Mouse (Mus musculus) midbrain, embryonic 12.5 days (tissue): ENCODE results near the gene Ltb. TPM values are rescaled to one million over a fixed set of nuclear protein-coding genes. Genes with fewer than 3 reads are reported as not detected.

Experiments used
- ATAC-seq: fragments of 200-750 bp; cut with Nextera tagmentation; 2 replicates; pipeline ENCODE4 v1.8.0; 2017; ENCODE audit warnings: low read depth, moderate TSS enrichment, moderate library complexity; ENCODE audit not compliant: low FRiP score
- H3K27ac ChIP-seq: fragments of 300-500 bp; sonication (generic); replicated peaks from 2 replicates; pipeline ENCODE4 v1.5.1; 2016; ENCODE audit warnings: mild to moderate bottlenecking
- H3K27me3 ChIP-seq: fragments of 300-500 bp; sonication (generic); 2 replicates; pipeline ENCODE4 v1.6.1; 2016; ENCODE audit warnings: mild to moderate bottlenecking
- H3K36me3 ChIP-seq: fragments of 300-500 bp; sonication (generic); 2 replicates; pipeline ENCODE4 v1.6.1; 2016
- H3K4me1 ChIP-seq: fragments of 300-500 bp; sonication (generic); 2 replicates; pipeline ENCODE4 v1.6.1; 2016
- H3K4me2 ChIP-seq: fragments of 300-500 bp; sonication (generic); replicated peaks from 2 replicates; pipeline ENCODE4 v1.6.1; 2016; ENCODE audit warnings: mild to moderate bottlenecking, moderate library complexity
- H3K4me3 ChIP-seq: fragments of 300-500 bp; sonication (generic); 2 replicates; pipeline ENCODE4 v1.5.1; 2016; ENCODE audit warnings: mild to moderate bottlenecking
- H3K9ac ChIP-seq: fragments of 300-500 bp; sonication (generic); replicated peaks from 2 replicates; pipeline ENCODE4 v1.6.1; 2016; ENCODE audit warnings: mild to moderate bottlenecking, moderate library complexity
- H3K9me3 ChIP-seq: fragments of 300-500 bp; sonication (generic); 2 replicates; pipeline ENCODE4 v1.6.1; 2016; ENCODE audit warnings: mild to moderate bottlenecking
- WGBS: fragments of 180-500 bp; shearing (Covaris S2); methylation state at CpG from one replicate; pipeline ENCODE4 v1.1.7; 2016; 5-methylcytosine and 5-hydroxymethylcytosine counted together
- polyA plus RNA-seq: library from polyadenylated mRNA; unstranded; fragments of >200 nt; fragmentation: Nextera tagmentation; extraction: Ambion mirVana; gene quantifications from 2 replicates; pipeline ENCODE4 v1.2.1, GENCODE M21; 2016

Ltb gene
- 0.48 and 0.62 TPM in 2 replicates for polyA plus RNA-seq

- Histone ChIP-seq H3K27ac (no peak within 1 kb of the TSS), H3K36me3 (no peaks in the 10 kb centered on the region), H3K27me3 (peaks cover 39% of the 10 kb centered on the region), H3K9me3 (no peaks in the 10 kb centered on the region), H3K9ac (no peak within 1 kb of the TSS), H3K4me3 (peak within 1 kb of the TSS; percentile 40), H3K4me2 (peak within 1 kb of the TSS; percentile 70), H3K4me1 (peaks cover 11% of the 10 kb centered on the region)
- no peak for ATAC-seq
- 74% methylated on average over 28 of the region's 28 CpGs for WGBS
Measured at GRCm38 (mm10) chr17:35193881-35194843, at the start of gene Ltb. Ltb (plus strand) TSS chr17:35194439.

- Histone ChIP-seq H3K27me3 (no peaks in the 10 kb centered on the region), H3K9ac (no peak overlapping the region), H3K27ac (no peak overlapping the region), H3K4me2 (no peak overlapping the region), H3K4me3 (no peak overlapping the region), H3K9me3 (no peaks in the 10 kb centered on the region), H3K36me3 (peaks cover 97% of the 10 kb centered on the region), H3K4me1 (no peaks in the 10 kb centered on the region)
- 97% methylated on average over 5 of the region's 5 CpGs for WGBS
- no peak for ATAC-seq
Measured at GRCm38 (mm10) chr17:35146139-35146538, 48.1 kb upstream of the Ltb start.

GRCm38 (mm10) chr17:35147348-35147747, 46.9 kb upstream of the Ltb start:
- peaks cover 97% of the 10 kb centered on the region for H3K36me3 ChIP-seq
- ATAC-seq = 0 out of 2 replicates have a peak, but pooled peaks have one; percentile 28
- no peak overlapping the region for H3K9ac ChIP-seq
- no peaks in the 10 kb centered on the region for H3K27me3 ChIP-seq
- no peaks in the 10 kb centered on the region for H3K4me1 ChIP-seq
- no peaks in the 10 kb centered on the region for H3K9me3 ChIP-seq
- H3K4me2 ChIP-seq = no peak overlapping the region
- 0 out of 2 replicates have a peak overlapping the region, but pooled peaks have one; percentile 3 for H3K27ac ChIP-seq
- WGBS = 65% methylated on average over 3 of the region's 3 CpGs
- H3K4me3 ChIP-seq = no peak overlapping the region

- 0 out of 2 replicates have a peak overlapping the region, but pooled peaks have one; percentile 3 for H3K27ac ChIP-seq
- H3K4me3 ChIP-seq = no peak overlapping the region
- peaks cover 97% of the 10 kb centered on the region for H3K36me3 ChIP-seq
- no peaks in the 10 kb centered on the region for H3K4me1 ChIP-seq
- no peaks in the 10 kb centered on the region for H3K9me3 ChIP-seq
- 73% methylated on average over 5 of the region's 5 CpGs for WGBS
- ATAC-seq = no peak
- no peak overlapping the region for H3K4me2 ChIP-seq
- no peaks in the 10 kb centered on the region for H3K27me3 ChIP-seq
- no peak overlapping the region for H3K9ac ChIP-seq
Measured at GRCm38 (mm10) chr17:35147922-35148639, 46.2 kb upstream of the Ltb start.

- no peak overlapping the region for H3K4me3 ChIP-seq
- H3K4me2 ChIP-seq = no peak overlapping the region
- no peaks in the 10 kb centered on the region for H3K27me3 ChIP-seq
- H3K27ac ChIP-seq = no peak overlapping the region
- no peaks in the 10 kb centered on the region for H3K9me3 ChIP-seq
- no peaks in the 10 kb centered on the region for H3K4me1 ChIP-seq
- H3K9ac ChIP-seq = no peak overlapping the region
- 98% methylated on average over 4 of the region's 4 CpGs for WGBS
- H3K36me3 ChIP-seq = peaks cover 97% of the 10 kb centered on the region
- no peak for ATAC-seq
Measured at GRCm38 (mm10) chr17:35152121-35152520, 42.1 kb upstream of the Ltb start.

GRCm38 (mm10) chr17:35153077-35153476, 41.2 kb upstream of the Ltb start:
- 93% methylated on average over 9 of the region's 9 CpGs for WGBS
- Histone ChIP-seq H3K4me1 (no peaks in the 10 kb centered on the region), H3K9me3 (no peaks in the 10 kb centered on the region), H3K4me2 (no peak overlapping the region), H3K4me3 (no peak overlapping the region), H3K9ac (no peak overlapping the region), H3K36me3 (peaks cover 98% of the 10 kb centered on the region), H3K27ac (no peak overlapping the region), H3K27me3 (no peaks in the 10 kb centered on the region)
- ATAC-seq = no peak

- Histone ChIP-seq H3K36me3 (peaks cover 98% of the 10 kb centered on the region), H3K4me1 (no peaks in the 10 kb centered on the region; the same call in 1 of the 2 replicates), H3K4me2 (no peak overlapping the region), H3K4me3 (no peak overlapping the region), H3K9ac (no peak overlapping the region), H3K9me3 (no peaks in the 10 kb centered on the region), H3K27me3 (no peaks in the 10 kb centered on the region), H3K27ac (no peak overlapping the region)
- ATAC-seq = no peak
- WGBS = 81% methylated on average over 4 of the region's 4 CpGs
Measured at GRCm38 (mm10) chr17:35153931-35154330, 40.3 kb upstream of the Ltb start.

- H3K4me1 ChIP-seq = no peaks in the 10 kb centered on the region; the same call in 1 of the 2 replicates
- H3K4me2 ChIP-seq = no peak overlapping the region
- peaks cover 98% of the 10 kb centered on the region for H3K36me3 ChIP-seq
- no peaks in the 10 kb centered on the region for H3K27me3 ChIP-seq
- ATAC-seq = no peak
- WGBS = 81% methylated on average over 7 of the region's 7 CpGs
- H3K9ac ChIP-seq = no peak overlapping the region
- H3K4me3 ChIP-seq = no peak overlapping the region
- H3K27ac ChIP-seq = no peak overlapping the region
- no peaks in the 10 kb centered on the region for H3K9me3 ChIP-seq
Measured at GRCm38 (mm10) chr17:35154616-35155015, 39.6 kb upstream of the Ltb start.

GRCm38 (mm10) chr17:35155451-35155850, 38.8 kb upstream of the Ltb start:
- H3K4me1 ChIP-seq = no peaks in the 10 kb centered on the region; the same call in 1 of the 2 replicates
- H3K27ac ChIP-seq = no peak overlapping the region
- peaks cover 98% of the 10 kb centered on the region for H3K36me3 ChIP-seq
- no peaks in the 10 kb centered on the region for H3K9me3 ChIP-seq
- no peak overlapping the region for H3K4me2 ChIP-seq
- H3K27me3 ChIP-seq = no peaks in the 10 kb centered on the region
- ATAC-seq = no peak
- H3K9ac ChIP-seq = peak overlapping the region; percentile 34; the same call in 1 of the 2 replicates
- H3K4me3 ChIP-seq = no peak overlapping the region
- 93% methylated on average over 12 of the region's 12 CpGs for WGBS

GRCm38 (mm10) chr17:35156461-35157200, 37.6 kb upstream of the Ltb start:
- Histone ChIP-seq H3K9me3 (no peaks in the 10 kb centered on the region), H3K36me3 (peaks cover 100% of the 10 kb centered on the region), H3K27ac (no peak overlapping the region), H3K4me1 (peaks cover under 1% of the 10 kb centered on the region; the same call in 1 of the 2 replicates), H3K27me3 (no peaks in the 10 kb centered on the region), H3K9ac (no peak overlapping the region), H3K4me2 (no peak overlapping the region), H3K4me3 (no peak overlapping the region)
- no peak for ATAC-seq
- 93% methylated on average over 33 of the region's 33 CpGs for whole genome bisulfite sequencing

GRCm38 (mm10) chr17:35157254-35157653, 37.0 kb upstream of the Ltb start:
- 95% methylated on average over 8 of the region's 8 CpGs for WGBS
- H3K9ac ChIP-seq = no peak overlapping the region
- no peak overlapping the region for H3K4me2 ChIP-seq
- no peak overlapping the region for H3K27ac ChIP-seq
- no peaks in the 10 kb centered on the region for H3K27me3 ChIP-seq
- no peak for ATAC-seq
- no peaks in the 10 kb centered on the region for H3K9me3 ChIP-seq
- H3K4me1 ChIP-seq = peaks cover 6% of the 10 kb centered on the region
- no peak overlapping the region for H3K4me3 ChIP-seq
- H3K36me3 ChIP-seq = peaks cover 100% of the 10 kb centered on the region
